Mouse (Mus musculus) myocyte (in vitro differentiated cells): ENCODE results near the gene Gm21897. TPM values are rescaled to one million over a fixed set of nuclear protein-coding genes. Genes with fewer than 3 reads are reported as not detected.

ENCODE experiments used
- H3K27me3 ChIP-seq: one replicate; pipeline ENCODE4 v1.6.1; 2011; ENCODE audit not compliant: control insufficient read depth, insufficient read depth, insufficient read length
- H3K36me3 ChIP-seq: one replicate; pipeline ENCODE4 v1.6.1; 2011; ENCODE audit not compliant: control insufficient read depth, insufficient read depth
- H3K4me2 ChIP-seq: one replicate; pipeline ENCODE4 v1.6.1; 2011; ENCODE audit warnings: low read depth, control low read depth
- H3K4me3 ChIP-seq: one replicate; pipeline ENCODE4 v1.5.1; 2011; ENCODE audit warnings: mild to moderate bottlenecking, control low read depth, moderate library complexity
- H3K79me2 ChIP-seq: one replicate; pipeline ENCODE4 v1.6.1; 2011; ENCODE audit not compliant: control insufficient read depth, insufficient read depth
- H3ac ChIP-seq: one replicate; pipeline ENCODE4 v1.6.1; 2011; ENCODE audit not compliant: control insufficient read depth, insufficient read length
- CEBPB ChIP-seq: IDR thresholded peaks from 2 replicates; pipeline ENCODE4 v1.6.1; 2011; ENCODE audit warnings: mild to moderate bottlenecking, moderate library complexity; ENCODE audit not compliant: poor library complexity, insufficient read depth, severe bottlenecking
- E2F4 ChIP-seq: IDR thresholded peaks from one replicate; pipeline ENCODE4 v1.6.1; 2011; ENCODE audit warnings: mild to moderate bottlenecking, control low read depth, moderate library complexity; ENCODE audit not compliant: insufficient read depth
- MAX ChIP-seq: IDR thresholded peaks from one replicate; pipeline ENCODE4 v1.6.1; 2011; ENCODE audit warnings: low read depth, mild to moderate bottlenecking, control low read depth
- MYOD1 ChIP-seq, 3 experiments: IDR thresholded peaks; one replicate each; pipeline ENCODE4 v1.6.1; 2011; ENCODE audit warnings: control low read depth in 2 of 3, low read depth in 2 of 3, mild to moderate bottlenecking in 2 of 3, moderate library complexity in 1 of 3; ENCODE audit not compliant: insufficient read length in 2 of 3, control insufficient read depth in 1 of 3
- MYOG ChIP-seq, 3 experiments: IDR thresholded peaks; one replicate each; pipeline ENCODE4 v1.6.1; 2011; ENCODE audit warnings: control low read depth in 2 of 3, low read depth in 2 of 3, mild to moderate bottlenecking in 2 of 3; ENCODE audit not compliant: insufficient read length in 2 of 3, control insufficient read depth in 1 of 3, insufficient read depth in 1 of 3
- POLR2A ChIP-seq: IDR thresholded peaks from one replicate; pipeline ENCODE4 v1.6.1; 2011; ENCODE audit warnings: low read depth, mild to moderate bottlenecking, control low read depth, moderate library complexity; ENCODE audit not compliant: insufficient read length
- POLR2AphosphoS2 ChIP-seq: IDR thresholded peaks from one replicate; pipeline ENCODE4 v1.6.1; 2011; ENCODE audit warnings: low read depth, control low read depth; ENCODE audit not compliant: insufficient read length
- REST ChIP-seq: IDR thresholded peaks from one replicate; pipeline ENCODE4 v1.6.1; 2011; ENCODE audit warnings: mild to moderate bottlenecking, control low read depth, moderate library complexity; ENCODE audit not compliant: insufficient read depth, insufficient read length
- SRF ChIP-seq: IDR thresholded peaks from one replicate; pipeline ENCODE4 v1.6.1; 2011; ENCODE audit warnings: low read depth; ENCODE audit not compliant: control insufficient read depth, insufficient read length
- TCF12 ChIP-seq: IDR thresholded peaks from one replicate; pipeline ENCODE4 v1.6.1; 2011; ENCODE audit warnings: mild to moderate bottlenecking, control low read depth; ENCODE audit not compliant: poor library complexity, insufficient read depth, severe bottlenecking
- TCF3 ChIP-seq: IDR thresholded peaks from one replicate; pipeline ENCODE4 v1.6.1; 2011; ENCODE audit warnings: low read depth, control low read depth; ENCODE audit not compliant: insufficient read length
- USF1 ChIP-seq: IDR thresholded peaks from one replicate; pipeline ENCODE4 v1.6.1; 2011; ENCODE audit warnings: low read depth, mild to moderate bottlenecking, control low read depth, moderate library complexity
- polyA plus RNA-seq: library from polyadenylated mRNA; unstranded; fragments of >200 nt; fragmentation: generic; extraction: Trizol; gene quantifications from one replicate; pipeline ENCODE4 v1.2.1, GENCODE M21; 2012; ENCODE audit warnings: missing spikeins

Gene Gm21897
- polyA plus RNA-seq, 1 experiment: not detected

DNA sequence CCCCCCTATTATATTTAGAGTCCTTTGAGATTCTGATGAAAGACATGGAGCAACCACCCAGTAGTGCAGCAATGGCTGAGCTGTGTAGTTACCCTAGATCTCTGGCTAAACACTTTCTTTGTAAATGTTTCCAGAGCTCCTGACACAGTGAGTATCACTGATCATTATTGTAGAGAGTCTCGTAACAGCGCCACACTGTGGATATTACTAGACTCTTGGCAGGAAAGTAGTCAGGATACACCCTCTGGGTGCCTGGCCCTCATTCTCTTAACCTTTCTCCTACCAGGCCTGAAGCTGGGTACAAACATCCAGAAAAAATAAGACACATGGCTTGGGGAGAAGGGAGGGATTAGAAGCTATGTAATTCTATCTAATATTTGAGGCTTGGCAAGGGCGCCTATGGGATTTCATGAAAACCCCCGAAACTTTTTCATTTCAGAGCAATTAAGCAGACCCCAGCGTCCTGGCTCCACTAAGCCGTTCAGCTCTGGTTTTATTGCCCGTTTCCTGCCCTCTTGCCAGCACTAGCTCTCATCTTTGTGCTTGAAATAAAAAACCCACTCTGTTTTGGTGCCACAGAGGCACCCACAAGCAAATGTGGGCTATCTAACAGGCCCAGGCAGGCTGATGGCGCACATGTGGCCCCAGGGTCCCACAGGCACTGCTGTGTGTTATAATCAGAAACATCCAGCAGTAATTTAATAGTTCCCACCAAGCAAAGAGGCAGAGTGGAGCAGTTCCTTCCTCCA is 22.2 kb upstream of the Gm21897 start:
- Histone ChIP-seq H3K4me2 (peak overlapping the region; percentile 48), H3ac (no peak overlapping the region), H3K36me3 (no peaks in the 10 kb centered on the region), H3K27me3 (no peaks in the 10 kb centered on the region), H3K79me2 (no peaks in the 10 kb centered on the region), H3K4me3 (no peak overlapping the region)
- TF ChIP-seq MYOG (IDR thresholded peaks at IDR 0.05; ENCODE audit: control insufficient read depth in 1 of 3, insufficient read depth in 1 of 3, insufficient read length in 2 of 3, low read depth in 2 of 3) (peak in 2 of 3 experiments; percentile 19), TCF3 (no peak), MYOD1 (IDR thresholded peaks at IDR 0.05; ENCODE audit: control insufficient read depth in 1 of 3, insufficient read length in 2 of 3, low read depth in 2 of 3) (peak in 1 of 3 experiments; percentile 7)

DNA sequence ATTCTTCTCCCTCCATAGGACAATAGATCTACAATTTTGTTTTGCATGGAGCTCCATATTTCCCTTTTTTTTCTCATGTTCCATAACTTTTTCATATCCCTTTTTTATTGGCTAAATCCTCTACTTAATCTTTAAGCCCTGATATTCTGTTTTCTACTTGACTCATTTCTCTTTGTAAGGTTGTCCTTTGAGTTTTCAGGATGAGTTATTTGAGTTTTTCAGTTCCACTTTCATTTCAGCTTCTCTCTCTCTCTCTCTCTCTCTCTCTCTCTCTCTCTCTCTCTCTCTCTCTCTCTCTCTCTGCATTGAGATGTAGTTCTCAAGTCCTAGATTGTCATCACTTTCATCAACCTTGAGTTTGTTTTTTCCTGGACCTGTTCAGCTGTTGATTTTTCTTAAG is 17.3 kb downstream of the Gm21897 start:
- Histone ChIP-seq H3K27me3 (no peaks in the 10 kb centered on the region), H3ac (no peak overlapping the region), H3K79me2 (no peaks in the 10 kb centered on the region), H3K4me2 (no peak overlapping the region), H3K4me3 (no peak overlapping the region), H3K36me3 (no peaks in the 10 kb centered on the region)
- TF ChIP-seq MAX (no peak), REST (no peak), E2F4 (no peak), MYOG (IDR thresholded peaks at IDR 0.05; ENCODE audit: control insufficient read depth in 1 of 3, insufficient read depth in 1 of 3, insufficient read length in 2 of 3, low read depth in 2 of 3) (no peak), POLR2A (no peak), CEBPB (no peak), SRF (no peak), POLR2AphosphoS2 (no peak)

DNA sequence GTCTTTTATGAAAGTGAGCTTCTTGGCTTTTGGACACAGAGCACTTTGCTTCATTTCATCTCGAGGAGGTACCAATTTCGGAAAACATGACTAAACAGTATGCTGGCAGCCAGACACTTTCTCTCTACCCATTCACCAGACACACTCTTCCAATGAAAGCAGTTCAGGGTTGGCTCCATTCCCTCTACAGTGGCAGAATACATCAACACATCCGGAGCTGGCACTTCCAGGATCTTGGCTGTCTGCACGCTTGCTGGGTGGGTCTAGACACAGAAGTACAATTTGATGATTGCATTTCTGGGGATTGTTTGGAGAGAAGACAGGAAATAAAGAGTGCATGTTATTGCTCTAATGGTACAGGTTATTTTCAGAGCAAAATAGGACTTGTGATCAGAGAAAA is 21.8 kb downstream of the Gm21897 start:
- H3K4me2 ChIP-seq: peak overlapping the region; percentile 25
- TF ChIP-seq SRF: no peak
- no peak for TF ChIP-seq MYOD1 (IDR thresholded peaks at IDR 0.05; ENCODE audit: control insufficient read depth in 1 of 3, insufficient read length in 2 of 3, low read depth in 2 of 3)
- TF ChIP-seq MAX: no peak
- no peak for TF ChIP-seq POLR2A
- no peak for TF ChIP-seq E2F4
- no peak overlapping the region for H3K4me3 ChIP-seq
- H3K27me3 ChIP-seq: no peaks in the 10 kb centered on the region
- no peak overlapping the region for H3ac ChIP-seq
- H3K79me2 ChIP-seq: no peaks in the 10 kb centered on the region
- no peaks in the 10 kb centered on the region for H3K36me3 ChIP-seq

DNA sequence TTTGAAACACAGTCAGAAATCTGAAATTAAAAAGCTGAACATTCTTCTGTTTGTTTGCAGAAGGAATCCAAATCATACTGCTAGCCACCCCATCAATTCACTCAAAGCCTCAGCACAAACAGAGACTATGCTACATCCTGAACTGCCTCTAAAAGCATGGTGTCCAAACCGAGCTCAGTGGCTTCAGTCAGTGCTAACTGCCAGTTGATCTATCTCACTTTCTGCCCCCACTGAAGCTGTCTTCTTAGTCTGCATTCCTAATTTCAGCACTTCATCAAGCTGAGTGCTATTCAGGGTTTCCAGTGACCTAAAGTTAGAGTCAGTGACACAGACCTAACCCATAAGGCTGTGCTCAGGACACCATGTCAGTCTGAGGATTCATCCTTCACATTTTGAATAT is 28.8 kb downstream of the Gm21897 start:
- Histone ChIP-seq H3K79me2 (no peaks in the 10 kb centered on the region), H3K36me3 (no peaks in the 10 kb centered on the region), H3K4me2 (no peak overlapping the region), H3K27me3 (no peaks in the 10 kb centered on the region), H3ac (no peak overlapping the region), H3K4me3 (no peak overlapping the region)
- TF ChIP-seq E2F4: no peak
- no peak for TF ChIP-seq TCF12
- no peak for TF ChIP-seq MAX
- no peak for TF ChIP-seq POLR2A
- no peak for TF ChIP-seq MYOG (IDR thresholded peaks at IDR 0.05; ENCODE audit: control insufficient read depth in 1 of 3, insufficient read depth in 1 of 3, insufficient read length in 2 of 3, low read depth in 2 of 3)
- no peak for TF ChIP-seq REST
- no peak for TF ChIP-seq TCF3
- TF ChIP-seq USF1: no peak
- TF ChIP-seq MYOD1 (IDR thresholded peaks at IDR 0.05; ENCODE audit: control insufficient read depth in 1 of 3, insufficient read length in 2 of 3, low read depth in 2 of 3): no peak
- TF ChIP-seq SRF: no peak
- TF ChIP-seq POLR2AphosphoS2: no peak
- TF ChIP-seq CEBPB: no peak

DNA sequence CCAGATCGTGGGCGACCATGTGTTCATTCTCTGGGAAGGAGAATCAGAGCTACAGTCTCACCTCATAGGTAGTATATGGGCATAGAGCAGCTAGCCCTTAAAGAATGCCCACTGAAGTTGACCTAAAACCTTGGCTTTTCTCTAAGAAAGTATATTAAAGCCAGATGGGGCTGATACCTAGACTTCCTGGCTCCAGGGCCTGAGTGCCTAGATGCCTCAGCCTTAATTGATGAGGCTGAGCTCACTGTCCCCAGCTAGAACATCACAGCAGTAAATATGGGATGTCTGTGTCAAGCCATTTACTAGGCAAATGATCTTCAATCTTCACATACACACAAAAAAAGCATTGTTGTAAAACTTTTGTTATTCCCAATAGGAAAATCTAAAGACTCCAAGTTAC is 32.1 kb downstream of the Gm21897 start:
- TF ChIP-seq TCF3 (no peak), POLR2A (no peak), SRF (no peak), CEBPB (no peak), MAX (no peak), E2F4 (no peak)
- H3ac ChIP-seq: no peak overlapping the region
- no peak overlapping the region for H3K4me3 ChIP-seq
- H3K4me2 ChIP-seq: no peak overlapping the region
- no peaks in the 10 kb centered on the region for H3K27me3 ChIP-seq
- H3K36me3 ChIP-seq: no peaks in the 10 kb centered on the region
- no peaks in the 10 kb centered on the region for H3K79me2 ChIP-seq
